Mouse (Mus musculus): Measurements from ENCODE around the gene Adamts8.

Adamts8 gene

DNA sequence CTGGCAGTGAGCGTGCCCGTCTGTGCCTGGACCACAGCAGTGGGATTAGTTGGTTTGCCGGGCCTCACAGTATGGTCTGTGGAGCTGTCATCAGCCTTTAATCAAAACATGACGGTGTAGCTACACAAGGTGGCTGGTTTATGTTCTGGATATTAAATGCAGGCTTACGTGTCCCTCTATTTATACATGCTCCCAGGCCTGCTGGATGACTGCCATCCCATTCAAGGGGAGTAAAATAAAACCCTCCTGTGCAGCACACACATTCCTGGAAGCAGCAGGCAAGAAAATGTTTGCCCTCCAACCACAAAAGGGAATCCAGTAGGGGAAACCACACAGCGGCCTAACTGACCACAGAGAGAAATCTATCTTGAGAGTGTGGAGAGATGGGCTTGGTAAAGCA lies 43.4 kb downstream of the Adamts8 start:
- no peak for DNase-seq (ENCODE audit: low spot score)

DNA sequence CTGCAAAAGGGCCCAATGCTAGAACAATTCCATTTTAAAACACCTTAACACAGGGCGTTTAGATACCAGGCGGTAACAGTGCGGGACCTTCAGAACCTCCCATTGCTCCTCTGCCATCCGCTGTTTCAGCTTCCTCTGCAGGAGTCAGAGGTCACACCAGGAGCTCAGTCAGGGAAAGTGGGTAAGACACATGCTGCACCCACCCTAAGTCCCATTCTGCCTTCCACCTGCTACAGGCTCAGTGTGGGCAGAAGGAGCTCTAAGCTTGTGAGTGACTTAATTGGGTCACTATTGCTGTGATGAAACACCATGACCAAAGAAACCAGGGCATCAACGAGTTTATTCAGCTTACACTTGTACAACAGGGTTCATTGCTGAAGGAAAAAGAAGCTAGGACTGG lies 50.7 kb downstream of the Adamts8 start:
- no peak for DNase-seq (ENCODE audit: low spot score)

DNA sequence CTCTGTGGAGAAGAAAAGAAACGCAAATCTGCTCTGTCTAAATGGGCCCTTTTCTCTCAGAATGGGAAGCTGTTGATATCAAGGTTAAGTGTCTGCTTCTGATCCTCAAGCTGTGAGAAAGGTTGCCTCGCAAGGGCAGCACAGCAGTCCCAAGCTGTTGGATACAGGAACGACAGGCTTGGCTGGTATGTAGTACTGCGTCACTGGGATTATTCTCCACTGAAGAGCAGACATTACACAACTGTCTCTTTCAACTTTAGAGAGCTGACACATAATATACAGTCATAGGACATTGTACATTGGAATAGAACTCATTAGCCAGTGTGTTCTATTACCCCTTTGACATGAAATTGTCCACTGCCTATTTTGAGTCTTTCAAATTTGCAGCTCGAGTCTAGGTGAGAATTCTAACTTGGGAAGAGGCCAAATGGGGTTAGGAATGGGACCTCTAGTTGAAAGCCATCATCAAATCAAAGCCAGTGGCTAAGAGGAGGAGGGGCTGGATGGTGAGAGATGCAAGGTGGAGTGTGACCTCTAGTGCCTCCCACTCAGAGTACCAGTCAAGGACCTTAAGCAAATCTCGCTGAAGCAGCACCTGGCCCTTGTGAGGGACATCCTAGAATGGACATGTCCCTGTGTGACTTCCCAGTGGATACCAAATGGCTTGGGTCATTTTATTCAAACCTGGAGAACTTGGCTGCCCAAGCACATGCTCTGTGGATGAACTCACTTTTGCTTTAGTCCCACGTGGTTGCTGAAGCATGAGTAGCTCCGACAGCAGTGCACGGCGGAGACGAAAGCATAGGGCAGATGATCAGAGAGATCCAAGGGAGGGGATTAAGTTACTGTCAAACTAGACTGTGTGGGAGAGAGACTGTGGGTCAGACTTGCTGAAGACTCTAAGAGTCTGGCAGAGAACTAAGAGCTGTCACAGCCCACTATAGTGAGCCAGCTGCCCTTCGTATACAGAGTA lies 54.5 kb downstream of the Adamts8 start:
- no peak for DNase-seq (ENCODE audit: low spot score)

DNA sequence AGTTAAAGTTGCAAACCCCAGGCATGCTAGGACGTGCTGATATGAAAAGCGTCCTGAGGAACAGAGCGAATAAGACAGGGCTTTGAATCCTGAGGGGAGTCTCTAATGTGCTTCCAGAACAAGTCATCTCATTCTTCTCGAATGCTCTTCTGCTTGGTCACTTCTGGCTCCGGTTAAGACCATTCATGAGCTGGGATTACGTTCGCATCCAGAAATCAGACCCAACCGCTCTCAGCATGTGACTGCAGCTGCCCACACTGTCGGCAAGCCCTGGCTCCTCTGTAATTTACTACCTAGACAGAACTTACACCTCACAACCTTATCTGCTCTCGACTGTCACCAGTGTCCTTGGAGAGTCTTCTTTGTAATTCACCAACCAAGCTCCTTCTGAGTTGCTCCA lies 58.3 kb downstream of the Adamts8 start:
- no peak for DNase-seq (ENCODE audit: low spot score)

DNA sequence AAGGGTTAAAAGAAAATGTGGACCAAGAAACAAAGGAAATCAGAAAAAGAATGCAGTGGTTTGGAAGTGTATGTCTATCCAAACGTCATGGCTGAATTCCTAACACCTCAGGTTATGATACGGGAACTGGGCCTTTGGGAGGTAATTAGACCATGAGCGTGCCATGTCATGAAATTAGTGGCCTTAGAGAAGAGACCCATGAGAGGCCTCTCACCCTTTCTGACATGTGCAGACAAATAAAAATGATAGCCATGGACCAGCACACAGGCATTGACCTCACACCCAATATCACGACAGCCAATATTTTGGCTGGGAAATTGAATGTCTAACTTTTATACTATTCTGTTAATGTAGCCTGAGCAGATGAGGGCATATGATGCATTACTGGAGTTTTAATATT lies 60.2 kb downstream of the Adamts8 start:
- DNase-seq (ENCODE audit: low spot score), result no peak

- DNase-seq (ENCODE audit: low spot score), result no peak
These were observed 67.0 kb downstream of the Adamts8 start for GRCm38 (mm10) chr9:31009334-31009733.

DNA sequence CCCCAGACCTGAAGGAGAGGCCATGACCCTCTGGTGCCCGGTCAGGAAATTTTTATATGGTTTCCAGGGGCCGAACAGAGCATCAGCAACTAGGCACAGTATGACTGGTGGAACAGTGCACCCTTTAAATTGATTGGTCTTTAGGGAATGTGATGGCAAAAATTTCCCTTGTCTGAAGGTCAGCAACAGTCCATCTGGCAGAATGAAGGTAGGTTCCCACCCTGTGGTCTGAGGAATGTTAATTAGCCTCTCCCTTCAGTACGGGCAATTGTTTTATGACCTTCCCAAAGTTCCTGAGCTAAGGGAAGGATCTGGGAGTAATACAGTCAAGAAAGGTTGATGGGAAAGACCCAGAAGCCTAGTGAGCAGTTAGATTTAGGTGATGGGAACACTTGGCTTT lies 67.7 kb downstream of the Adamts8 start:
- no peak for DNase-seq (ENCODE audit: low spot score)

- no peak for DNase-seq (ENCODE audit: low spot score)
These were observed 68.4 kb downstream of the Adamts8 start for GRCm38 (mm10) chr9:31010749-31011148.

- DNase-seq (ENCODE audit: low spot score), result no peak
These were observed 69.2 kb downstream of the Adamts8 start for GRCm38 (mm10) chr9:31011533-31011932.

DNA sequence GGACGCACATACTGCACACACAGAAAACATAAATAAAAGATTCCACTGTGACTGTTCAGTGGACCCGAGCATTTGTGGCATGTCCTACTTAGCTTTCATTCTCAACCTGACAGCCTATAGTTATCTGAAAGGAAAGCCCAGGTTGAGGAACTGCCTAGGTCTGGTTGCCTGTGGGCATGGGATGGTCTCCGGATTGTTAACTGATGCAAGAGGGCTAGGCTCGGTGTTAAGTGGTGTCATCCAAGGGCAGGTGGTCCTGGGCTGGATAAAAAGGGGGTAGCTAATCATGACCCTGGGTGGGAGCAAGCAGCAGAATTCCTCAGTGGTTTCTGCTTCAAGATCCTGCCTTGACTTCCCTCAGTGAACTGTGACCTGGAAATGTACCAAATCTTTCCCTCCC lies 70.3 kb downstream of the Adamts8 start:
- DNase-seq (ENCODE audit: low spot score), result no peak

DNA sequence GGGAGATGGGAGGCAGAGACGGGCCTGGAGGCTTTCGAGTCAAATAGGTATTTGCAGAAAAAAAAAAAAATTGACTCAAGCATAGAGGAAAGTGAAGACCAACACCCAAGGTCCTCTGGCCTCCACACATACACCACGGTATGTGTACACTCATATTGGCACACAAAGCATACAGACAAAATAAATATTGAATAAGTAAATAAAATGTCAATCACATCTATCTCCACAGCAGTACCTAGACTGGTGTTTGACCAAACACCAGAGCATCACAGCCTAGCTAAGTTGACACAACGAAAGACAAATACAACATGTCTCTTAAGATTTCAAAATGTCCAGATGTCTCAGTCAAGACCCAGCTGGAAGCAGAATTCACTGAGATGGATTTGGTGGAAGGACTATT lies 71.1 kb downstream of the Adamts8 start:
- DNase-seq (ENCODE audit: low spot score), result no peak

All from T-cell, adult 2 months (primary cell).